Mouse (Mus musculus) ES-Bruce4 (cell line): ENCODE measurements around the gene Gtf2i.

Experiments used
- CTCF ChIP-seq: IDR thresholded peaks from one replicate; pipeline ENCODE4 v1.8.1; 2011; ENCODE audit warnings: low read depth, low read length
- POLR2A ChIP-seq: IDR thresholded peaks from one replicate; pipeline ENCODE4 v1.8.1; 2011; ENCODE audit warnings: low read length; ENCODE audit not compliant: insufficient read depth

GRCm38 (mm10) chr5:134271421-134271820 is 43.1 kb downstream of the Gtf2i start:
- TF ChIP-seq CTCF, result no peak
- no peak for TF ChIP-seq POLR2A
